Mouse (Mus musculus) layer of hippocampus, adult 18-20 months (tissue): ENCODE results near the gene Teddm1a. TPM values are rescaled to one million over a fixed set of nuclear protein-coding genes. Genes with fewer than 3 reads are reported as not detected.
A peak's percentile ranks its signal among the peaks of the same experiment; 100 is the strongest.
"Not testable (repeated sequence)": the region's sequence is repeated elsewhere in the genome, so short reads cannot be mapped to it uniquely, and the experiment has no call there.

Experiments used
- DNase-seq, 2 experiments: peaks; one replicate each; pipeline ENCODE4 v3.0.0; 2022; ENCODE audit warnings: low spot score in 2 of 2
- long read RNA-seq: library from polyadenylated mRNA; stranded (forward); transcript quantifications from one replicate; pipeline ENCODE4 v2.0.0, GENCODE M21; 2021
- total RNA-seq, 2 experiments: library from RNA; stranded (reverse); gene quantifications; 2 replicates each; pipeline ENCODE4 v1.2.3; 2021

Teddm1a gene
- total RNA-seq, result not detected
- long read RNA-seq, result 0 reads

DNA sequence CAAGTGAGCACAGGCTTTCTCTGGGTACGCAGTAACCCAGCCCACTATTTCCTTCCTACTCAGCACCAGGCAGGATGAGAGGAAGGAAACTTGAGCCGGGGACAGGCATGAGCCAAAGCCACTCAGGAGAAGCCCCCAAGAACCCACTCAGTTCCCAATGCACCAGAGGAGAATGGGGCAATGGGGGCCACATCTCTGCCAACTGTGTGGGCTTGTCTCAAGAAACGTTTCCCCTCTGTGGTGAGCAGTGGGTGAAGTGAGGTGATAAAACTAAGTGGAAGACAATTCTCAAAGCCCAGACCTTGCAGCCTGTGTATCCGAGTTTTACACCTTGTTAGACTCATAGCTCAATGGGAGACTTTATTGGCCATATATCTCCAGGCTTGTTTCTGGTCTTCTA, at the start of gene Teddm1a:
TSS of gene Teddm1a (plus strand) at position 301 of the 400 bp plus-strand sequence.
- DNase-seq, result no peak

DNA sequence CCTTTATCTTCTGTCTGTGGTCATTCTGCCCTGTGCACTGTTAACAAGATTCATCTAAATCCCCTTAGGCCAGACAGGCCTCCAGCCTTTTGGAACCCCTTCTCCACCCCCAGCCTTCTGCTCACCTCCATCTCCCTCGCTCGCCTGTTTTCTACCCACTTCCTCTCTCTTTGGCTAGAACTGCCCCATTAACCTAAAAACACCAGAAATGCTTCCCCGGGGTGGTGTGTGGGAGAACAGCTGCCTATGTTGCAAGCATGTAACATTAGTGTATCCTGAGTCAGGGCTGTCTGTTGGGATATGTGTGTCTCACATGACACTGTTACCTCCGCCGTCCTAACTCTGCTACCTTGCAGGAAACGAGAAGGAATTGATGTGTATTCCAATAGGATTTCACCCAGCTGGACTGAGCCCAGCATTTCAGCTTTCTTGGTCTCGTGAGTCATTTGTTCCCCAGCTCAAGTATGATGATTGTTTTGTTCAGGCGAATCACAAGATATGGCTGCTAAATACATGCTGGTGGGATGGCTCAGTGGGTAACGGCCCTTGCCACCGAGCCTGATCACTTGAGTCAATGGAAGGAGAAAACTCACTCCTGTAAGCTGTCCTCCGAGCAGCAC, 49.3 kb upstream of the Teddm1a start:
- DNase-seq, result peak in 1 of 2 experiments; percentile 10

DNA sequence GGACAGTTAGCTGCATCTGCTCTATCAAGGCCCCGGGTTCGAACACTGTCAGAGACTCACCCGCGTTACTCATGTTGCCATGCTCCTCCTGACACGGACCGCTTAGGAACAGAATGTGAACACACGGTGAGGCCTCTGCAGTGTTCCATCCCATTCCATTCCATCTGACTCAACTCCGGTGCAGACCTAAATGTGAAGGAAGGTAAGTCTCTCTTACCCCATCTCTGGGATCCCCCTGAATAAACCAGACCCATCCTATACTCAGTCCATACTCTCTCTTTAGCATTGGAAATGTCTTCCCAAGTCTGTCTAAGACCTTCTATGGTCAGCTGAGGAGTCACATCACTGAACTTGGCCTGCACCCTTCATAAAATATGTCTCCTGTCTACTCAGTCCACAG, 47.5 kb upstream of the Teddm1a start, which contains the start of gene Rgsl1:
TSS of gene Rgsl1 (minus strand) at position 101 of the 400 bp plus-strand sequence.
- no peak for DNase-seq

DNA sequence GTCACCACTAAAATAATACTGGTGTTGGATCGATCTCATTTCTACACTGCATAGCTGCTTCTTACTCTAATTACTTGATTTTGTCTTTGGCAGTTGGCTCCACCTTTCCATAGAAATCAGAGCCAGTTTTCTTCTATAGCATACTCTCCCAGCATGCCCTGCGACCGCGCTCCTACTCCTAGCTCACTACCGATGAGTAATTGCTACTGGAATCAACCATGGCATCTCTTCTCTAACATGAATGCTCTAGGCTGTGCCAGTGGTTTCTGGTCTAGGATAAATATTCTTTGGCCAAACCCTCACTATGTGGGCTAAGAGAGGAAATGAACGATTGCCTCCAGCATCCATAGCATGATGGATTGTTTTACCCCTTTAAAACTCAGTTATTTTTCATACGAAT, 45.1 kb upstream of the Teddm1a start:
- DNase-seq, result no peak

DNA sequence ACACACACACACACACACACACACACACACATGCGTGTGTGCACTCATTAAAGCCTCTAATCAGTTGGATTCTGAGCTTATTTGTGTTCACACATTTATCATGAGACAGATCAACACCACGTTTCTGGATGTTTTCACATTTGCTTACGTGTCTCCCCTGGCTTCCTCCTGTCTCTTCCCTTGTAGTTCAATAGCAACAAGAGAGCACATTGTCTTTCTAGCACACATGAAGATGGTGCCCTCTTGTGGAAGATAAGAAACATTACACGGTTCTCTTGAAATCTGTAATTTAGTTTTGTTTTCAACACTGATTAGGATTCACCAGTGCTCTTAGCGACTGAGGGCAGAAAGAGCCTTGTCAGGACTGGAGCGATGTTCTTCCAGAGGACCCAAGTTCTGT, 44.7 kb upstream of the Teddm1a start:
- DNase-seq, result peak in 1 of 2 experiments; percentile 28

DNA sequence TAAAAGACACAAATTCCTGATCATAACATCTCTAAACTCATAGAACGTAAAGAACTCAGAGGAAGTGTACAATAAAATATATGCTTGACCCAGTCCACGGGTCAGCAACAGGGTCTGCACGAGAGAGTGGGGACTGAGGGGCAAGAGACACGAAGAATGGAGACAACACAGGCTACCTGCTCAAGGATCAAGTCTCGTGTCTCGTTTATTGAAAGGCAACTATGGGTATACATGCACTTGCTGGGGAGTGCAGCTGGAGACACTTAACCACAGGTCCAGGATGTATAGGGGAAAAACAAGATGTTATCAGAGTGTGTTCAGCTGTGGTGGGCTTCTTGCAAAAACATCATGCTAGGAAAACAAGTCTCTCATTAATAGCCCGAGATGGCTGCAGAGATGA, 38.8 kb upstream of the Teddm1a start:
- not testable (repeated sequence) for DNase-seq

DNA sequence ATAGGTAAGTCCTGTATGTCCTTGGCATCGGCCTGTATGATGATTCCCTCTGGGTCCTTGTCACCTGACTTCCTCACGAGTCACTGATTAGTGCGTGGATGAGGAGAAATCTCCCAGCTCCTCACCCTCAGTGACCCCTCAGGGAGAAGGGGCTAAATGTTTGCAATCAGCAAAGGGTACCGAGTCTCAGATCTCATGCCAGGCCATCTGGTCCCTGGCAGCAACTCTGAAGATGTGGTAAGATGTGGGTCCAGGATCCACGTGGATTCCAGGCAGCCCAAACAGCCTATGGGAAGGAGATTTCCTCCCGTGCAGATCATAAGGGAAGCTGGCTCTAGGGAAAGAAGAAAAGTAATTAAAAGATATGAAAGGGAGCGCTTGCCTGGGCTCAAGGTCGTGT, 35.6 kb upstream of the Teddm1a start:
- DNase-seq, result no peak

DNA sequence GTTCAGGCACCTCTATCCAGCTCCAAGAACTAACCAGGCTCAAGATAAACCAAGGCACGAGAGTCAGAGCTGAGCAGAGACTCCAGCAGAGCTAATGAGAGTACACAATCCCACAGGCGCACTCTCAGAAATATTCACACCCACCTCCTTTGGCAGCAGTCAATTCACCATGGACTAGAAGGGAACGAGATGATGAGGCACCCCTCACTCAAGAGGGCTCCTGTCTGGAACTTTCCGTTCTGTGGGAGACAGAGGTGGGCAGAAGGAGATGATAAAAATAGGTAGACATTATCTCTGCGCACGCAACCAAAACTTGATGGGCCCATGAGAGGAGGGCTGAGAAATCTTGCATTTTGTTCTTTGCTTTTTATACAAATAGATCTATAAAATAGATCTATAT, 17.5 kb upstream of the Teddm1a start, which contains the start of gene Teddm1b:
TSS of gene Teddm1b (plus strand) at position 301 of the 400 bp plus-strand sequence.
- no peak for DNase-seq

DNA sequence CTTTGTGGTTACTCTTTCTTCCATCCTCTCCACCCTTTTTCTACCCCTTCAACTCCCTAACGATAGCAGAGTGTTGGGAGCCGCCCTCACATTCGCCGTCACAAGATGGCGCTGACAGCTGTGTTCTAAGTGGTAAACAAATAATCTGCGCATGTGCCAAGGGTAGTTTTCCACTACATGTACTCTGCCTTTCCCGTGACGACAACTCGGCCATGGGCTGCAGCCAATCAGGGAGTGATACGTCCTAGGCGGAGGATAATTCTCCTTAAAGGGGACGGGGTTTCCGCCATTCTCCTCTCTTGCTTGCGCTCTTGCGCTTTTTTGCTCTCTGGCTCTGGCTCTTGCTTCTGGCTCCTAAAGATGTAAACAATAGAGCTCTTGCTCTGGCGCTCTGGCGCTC, 11.2 kb upstream of the Teddm1a start:
- DNase-seq, result not testable (repeated sequence)

DNA sequence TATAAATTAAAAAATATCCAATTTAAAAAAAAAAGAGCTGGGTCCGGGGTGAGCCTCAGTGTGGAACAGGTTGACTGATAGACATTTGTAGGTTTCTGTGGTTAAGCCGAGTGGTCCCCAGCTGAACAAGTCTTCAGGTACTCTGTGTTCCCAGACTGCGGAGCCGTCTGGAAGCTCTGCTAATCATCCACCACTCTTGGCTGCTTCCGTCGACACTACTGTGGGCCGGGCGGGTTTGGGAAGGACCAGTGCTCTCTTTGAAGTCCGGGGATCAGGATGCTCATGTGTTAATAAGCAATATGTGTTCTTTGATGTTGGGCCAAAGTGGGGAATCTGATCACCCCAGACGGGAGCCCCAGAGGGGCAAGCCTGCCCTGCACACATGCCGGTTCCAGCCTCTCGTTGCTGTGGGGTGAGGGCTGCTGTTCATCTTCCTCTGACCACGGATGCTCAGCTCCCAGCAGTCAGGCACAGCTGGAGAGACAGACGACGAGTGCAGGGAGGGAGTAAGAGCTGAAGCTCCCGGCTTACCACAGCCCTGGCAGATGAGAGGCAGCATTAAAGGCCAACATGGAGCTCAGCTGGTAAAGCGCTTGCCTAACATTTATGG, 5.4 kb upstream of the Teddm1a start:
- DNase-seq, result no peak

DNA sequence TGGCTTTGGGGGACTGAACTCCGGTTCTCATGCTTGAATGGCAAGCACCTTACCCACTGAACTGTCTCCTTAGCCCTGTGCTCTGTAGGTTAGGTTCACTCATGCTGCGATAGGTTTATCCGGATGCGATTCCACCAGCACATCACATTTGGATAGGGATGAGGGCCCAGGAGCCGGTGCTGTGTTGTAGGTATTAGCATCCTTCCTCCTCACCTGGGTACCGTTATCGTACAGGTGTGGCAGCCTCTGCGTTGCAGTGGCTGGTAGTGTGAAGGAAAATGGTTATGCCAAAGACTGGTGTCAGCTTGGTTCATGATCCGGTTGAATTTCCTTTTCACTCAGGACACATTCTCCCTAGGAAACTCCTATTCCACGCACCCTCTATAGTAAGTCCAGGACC, 1.4 kb upstream of the Teddm1a start:
- DNase-seq, result no peak

DNA sequence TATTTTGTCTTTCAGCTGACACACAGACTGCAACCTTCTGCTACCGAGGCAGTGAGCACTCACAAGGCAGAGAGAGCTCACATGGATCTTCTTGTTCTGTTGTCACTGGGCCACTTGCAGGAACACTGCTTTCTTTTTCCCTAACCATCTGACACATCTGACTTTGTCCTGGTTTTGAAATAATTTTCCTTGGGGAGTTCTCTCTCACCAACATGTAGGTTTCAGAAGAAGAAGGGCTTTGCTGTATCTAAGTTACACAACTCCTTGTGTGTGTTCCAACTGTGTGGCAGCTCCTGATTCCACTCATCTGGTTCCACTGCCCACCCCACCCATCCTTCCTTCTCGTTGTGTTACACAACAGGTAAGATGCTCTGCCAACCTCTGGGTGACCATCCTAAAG, 2.2 kb downstream of the Teddm1a start:
- no peak for DNase-seq

DNA sequence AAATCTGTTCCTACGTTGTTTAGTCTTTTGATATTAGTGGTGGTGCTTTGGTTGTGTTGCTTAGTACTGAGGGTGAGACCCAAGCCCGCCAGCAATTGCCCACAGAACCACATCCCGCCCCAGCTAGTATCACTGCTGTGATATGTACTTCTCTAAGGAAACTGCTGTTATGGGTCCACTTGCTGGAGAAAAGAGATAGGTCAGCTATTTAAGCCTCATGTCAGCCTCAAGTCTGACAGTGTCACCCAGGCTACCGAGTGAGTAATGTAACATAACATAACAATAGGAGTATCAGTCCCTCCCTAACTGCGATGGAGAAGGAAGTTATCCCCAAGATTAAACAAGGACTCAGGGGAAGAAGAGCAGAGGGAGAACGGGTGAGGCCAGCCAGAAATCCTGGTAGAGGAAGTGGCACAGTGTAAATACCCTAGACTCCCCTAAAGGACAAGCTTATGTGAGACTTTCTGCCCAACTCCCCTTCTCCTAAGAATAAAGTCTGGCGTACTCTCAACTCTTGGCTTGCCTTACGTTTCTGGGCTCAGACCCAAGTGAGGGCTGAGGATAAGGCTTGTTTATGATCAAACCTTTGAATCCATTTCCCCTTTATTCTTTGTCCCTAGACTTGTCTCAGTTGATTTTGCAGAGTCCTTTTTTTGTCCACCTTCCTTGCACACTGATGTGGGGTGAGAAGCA, 2.8 kb downstream of the Teddm1a start:
- DNase-seq, result no peak

DNA sequence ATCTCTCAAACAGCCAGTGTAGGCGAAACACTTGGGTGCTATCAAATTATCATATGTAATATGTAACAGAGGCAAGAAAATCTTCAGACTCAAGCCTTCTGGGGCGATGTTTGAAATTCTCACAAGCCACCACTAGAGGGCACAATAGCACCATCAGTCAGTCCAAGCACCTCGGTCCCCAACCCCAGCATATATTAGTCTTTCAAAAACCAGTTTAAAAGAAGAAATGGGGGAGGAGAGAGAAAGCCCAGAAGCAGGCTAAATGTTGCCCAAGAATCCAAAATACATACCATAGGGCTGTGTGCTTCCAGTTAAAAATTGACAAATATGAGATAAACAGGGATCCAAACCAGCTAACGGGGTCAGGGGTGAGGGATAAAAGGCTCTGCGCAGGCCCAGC, 3.4 kb downstream of the Teddm1a start:
- peak; percentile 66 to 91 for DNase-seq

DNA sequence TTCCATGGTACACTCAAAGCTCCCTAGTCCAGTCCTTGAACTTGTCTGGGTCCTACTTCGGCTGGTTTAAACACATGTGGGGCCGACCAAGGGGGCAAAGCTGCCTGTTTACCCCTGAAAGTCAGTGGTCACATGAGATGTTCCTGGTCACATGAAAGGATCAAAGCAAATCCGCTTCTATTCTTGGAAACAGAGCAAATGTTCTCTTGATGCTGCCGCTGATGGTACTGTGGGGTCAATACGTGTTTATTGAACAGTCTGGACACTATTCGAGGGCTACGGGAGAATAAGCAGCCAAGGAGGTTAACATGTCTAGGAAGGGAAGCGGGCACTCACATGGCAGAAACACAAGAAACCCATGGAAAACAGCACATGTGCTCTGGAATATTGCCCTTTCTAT, 5.7 kb downstream of the Teddm1a start:
- DNase-seq, result no peak

DNA sequence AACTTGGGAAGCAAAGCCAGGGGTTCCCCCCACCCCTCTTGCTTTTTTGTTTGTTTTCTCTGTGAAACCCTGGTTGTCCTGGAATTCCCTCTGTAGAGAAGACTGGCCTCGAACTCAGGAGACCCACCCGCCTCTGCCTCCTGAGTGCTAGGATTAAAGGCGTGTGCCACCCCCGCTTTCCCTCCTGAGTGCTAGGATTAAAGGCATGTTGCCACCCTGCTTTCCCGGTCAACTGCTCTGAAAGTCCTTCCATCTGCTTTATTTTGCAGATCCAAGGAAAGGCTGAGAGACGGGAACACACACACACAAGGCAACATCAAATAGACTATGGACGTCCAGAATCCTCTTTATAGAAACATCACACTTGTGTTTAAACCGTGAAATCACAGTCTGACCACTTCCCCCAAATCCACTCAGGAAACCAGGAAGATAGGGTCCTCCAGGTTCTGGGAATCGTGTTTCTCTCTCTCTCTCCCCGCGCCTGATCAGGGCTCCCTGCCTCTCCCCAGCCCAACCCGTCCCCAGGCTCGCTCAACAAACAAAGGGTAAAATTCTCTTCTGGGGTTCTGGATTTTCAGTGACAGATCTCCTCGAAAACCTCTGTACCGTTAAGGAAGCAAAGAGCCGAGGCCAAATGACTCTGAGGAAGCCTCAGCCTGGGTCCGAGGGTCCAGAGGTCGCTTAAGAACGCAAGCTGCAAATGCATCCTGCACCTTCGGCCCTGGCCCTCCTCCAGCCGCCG, 7.6 kb downstream of the Teddm1a start:
- DNase-seq, result no peak

DNA sequence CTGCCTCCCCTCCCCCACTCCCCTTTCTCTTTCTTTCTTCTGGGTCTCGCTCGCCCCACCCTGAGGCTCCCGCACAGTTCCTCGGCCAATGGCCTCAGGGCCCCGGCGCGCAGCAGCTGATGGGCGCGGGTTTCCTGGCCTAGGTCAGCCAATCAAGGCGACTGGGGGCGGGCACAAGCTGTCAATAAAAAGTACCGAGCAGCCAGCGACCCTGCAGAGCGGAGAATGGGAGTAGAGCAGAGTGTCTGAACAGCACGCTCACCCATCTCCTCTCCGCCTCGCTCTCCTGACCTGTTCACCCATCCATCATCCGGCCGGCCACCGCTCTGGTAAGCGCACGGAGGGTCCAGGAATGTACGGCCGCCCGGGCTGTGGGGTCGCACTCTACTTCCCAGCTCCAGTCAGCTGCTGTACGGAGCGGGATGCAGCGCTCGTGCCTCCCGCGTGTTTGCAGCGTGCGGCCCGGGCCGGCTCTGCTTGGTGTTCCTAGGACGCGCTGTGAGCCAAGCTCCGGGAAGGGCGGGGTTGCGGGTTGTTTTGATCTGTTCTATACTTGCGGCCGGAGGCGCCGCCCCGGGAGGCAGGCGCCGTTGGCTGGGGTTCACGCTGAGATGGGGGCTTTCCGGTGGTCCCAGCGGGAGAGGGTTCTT, 8.3 kb downstream of the Teddm1a start, which contains the start of the genes Glul and Teddm2:
TSS of gene Glul (plus strand) at position 214 of the 650 bp plus-strand sequence.
TSS of gene Teddm2 (minus strand) at position 498 of the 650 bp plus-strand sequence.
- peak; percentile 91 to 97 for DNase-seq

DNA sequence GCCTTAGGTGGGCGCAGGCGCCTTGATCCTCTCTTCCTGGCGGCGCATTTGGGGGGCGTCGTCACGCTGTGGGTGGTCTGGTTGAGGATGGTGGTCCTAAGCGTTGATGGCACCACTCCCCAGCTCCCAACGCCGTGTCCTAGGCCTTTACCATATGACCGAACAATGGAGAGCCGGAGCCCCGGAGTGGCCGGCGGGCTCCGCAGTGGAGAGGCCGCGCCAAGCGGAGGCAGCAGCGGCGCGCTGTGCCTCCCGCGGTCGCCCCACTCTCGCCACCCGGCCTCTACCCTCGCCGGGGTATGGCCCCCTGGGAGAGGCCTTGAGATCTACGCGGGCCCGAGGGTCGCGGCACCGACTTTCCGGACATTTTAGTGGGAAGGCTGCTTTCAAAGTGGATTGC, 8.8 kb downstream of the Teddm1a start:
- no peak for DNase-seq

DNA sequence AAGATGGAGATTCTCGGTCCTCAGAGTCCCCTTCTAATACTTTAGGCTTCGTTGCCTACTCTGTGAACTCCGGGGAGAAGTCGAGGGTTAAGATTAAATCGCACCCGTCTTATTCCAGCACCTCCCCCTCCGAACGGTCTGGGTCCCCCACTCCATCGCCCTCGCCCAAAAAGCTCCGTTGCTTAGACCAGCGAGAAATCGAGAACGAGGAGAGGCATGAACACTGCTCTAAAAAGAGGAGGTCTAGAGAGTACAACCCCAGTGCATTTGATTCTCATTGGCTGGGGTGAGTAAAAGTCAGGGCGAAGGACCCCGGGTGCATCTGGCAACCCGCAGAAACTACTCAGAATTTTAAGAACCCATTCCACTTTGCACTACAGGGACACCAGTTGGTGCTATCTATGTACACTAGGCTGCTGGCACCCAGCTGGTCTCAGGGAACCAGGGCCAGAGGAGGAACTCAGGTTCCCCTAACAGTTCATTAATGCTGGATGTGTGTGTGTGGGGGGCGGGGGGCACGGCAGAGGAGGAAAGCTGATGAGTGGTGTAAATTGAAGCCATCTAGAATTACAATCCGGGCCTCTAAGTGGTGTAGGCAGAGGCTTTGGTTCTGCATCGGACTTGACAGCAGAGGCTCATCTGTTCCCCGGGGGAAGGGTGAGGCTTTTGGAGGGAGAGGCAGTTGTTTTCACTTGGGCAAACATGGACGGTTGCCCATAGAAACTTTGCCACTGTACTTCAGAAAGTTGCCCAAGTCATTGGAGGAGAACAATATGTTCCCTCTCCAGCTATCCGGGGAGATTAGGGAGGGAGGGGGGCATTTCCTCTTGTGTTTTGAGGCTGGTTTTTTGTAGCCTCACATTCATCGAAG, 9.6 kb downstream of the Teddm1a start:
- no peak for DNase-seq

DNA sequence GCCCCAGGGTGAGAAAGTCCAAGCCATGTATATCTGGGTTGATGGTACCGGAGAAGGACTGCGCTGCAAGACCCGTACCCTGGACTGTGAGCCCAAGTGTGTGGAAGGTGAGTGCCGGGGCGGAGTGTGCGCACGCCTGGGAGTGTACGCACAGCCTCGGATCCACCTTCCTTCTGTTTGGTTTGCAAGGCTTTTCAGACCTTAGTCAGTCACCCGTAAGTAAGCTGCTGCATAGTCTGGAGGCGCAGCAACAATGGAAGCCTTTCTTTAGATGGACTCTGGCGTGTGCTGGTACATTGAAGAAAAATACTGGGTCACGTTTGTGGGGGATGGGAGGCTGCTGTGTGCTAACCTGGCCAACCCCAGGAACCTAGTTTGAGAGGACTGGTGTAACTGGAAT, 11.5 kb downstream of the Teddm1a start:
- DNase-seq, result peak in 1 of 2 experiments; percentile 9
